Mouse (Mus musculus): Measurements from ENCODE around the gene Gm17067. TPM values are rescaled to one million over a fixed set of nuclear protein-coding genes. Genes with fewer than 3 reads are reported as not detected.
A peak's percentile ranks its signal among the peaks of the same experiment; 100 is the strongest.
"Not testable (repeated sequence)": the region's sequence is repeated elsewhere in the genome, so short reads cannot be mapped to it uniquely, and the experiment has no call there.

Gm17067 gene
- polyA plus RNA-seq (2014; fragmentation: Nextera tagmentation; extraction: Ambion mirVana), result not detected in 2 replicates

DNA sequence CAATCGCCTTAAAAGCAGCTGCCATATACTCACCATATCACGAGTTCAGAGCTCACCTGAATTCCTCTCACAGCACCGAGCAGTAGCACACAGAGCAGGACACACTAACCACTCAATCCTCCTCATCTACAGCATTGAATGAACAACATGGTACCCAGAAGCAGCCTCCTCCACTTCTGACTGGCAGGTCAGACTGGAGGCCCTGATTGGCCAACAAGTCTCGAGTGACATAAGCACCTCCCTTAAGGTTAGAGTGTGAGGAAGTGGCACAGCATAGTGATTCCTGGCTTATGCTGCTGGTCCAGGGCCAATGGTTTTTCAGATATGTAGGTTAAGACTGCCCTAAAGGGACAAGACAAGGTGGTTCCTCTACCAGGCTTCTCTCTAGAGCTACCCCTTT lies at the start of gene Gm17067:
TSS of gene Gm17067 (minus strand) at position 101 of the 400 bp plus-strand sequence.
- H3K27me3 ChIP-seq (replicated peaks; ENCODE audit: control insufficient read depth, insufficient read depth, low read length); H3K36me3 ChIP-seq (ENCODE audit: control insufficient read depth, insufficient read depth, low read length); H3K9ac ChIP-seq (ENCODE audit: low read length); DNase-seq (ENCODE audit: low spot score); H3K4me1 ChIP-seq (ENCODE audit: control insufficient read depth, insufficient read depth, low read length); H3K9me3 ChIP-seq (replicated peaks; ENCODE audit: control insufficient read depth, low read length); H3K4me3 ChIP-seq (ENCODE audit: low read depth, low read length); H3K4me2 ChIP-seq (ENCODE audit: low read length); ATAC-seq; H3K27ac ChIP-seq (ENCODE audit: low read depth, low read length): not testable (repeated sequence)
- WGBS, result 91% methylated on average over 4 of the region's 4 CpGs

DNA sequence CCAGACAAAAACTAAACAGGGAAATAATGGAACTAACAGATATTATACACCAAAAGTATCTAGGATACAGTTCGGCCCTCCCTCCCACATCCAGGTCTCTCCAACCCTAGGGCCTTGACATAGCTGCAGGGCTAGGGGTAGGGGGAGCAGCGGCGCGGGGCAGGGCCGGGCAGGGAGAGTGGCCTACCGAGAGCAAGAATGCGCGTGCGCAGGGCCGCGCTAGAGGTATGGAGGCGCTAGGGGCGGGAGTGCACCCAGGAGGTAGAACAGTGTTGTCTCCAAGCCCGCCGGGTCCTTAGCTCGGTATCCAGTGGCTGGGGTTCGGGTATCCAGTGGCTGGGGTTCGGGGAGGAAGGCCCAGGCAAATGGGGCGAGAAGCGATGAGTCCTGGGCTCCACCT lies 23.0 kb upstream of the Gm17067 start:
- WGBS, result 56% methylated on average over 20 of the region's 20 CpGs
- ATAC-seq, result no peak
- Histone ChIP-seq H3K4me1 (ENCODE audit: control insufficient read depth, insufficient read depth, low read length) (no peaks in the 10 kb centered on the region), H3K9me3 (replicated peaks; ENCODE audit: control insufficient read depth, low read length) (no peaks in the 10 kb centered on the region), H3K27me3 (replicated peaks; ENCODE audit: control insufficient read depth, insufficient read depth, low read length) (no peaks in the 10 kb centered on the region), H3K36me3 (ENCODE audit: control insufficient read depth, insufficient read depth, low read length) (no peaks in the 10 kb centered on the region), H3K4me3 (ENCODE audit: low read depth, low read length) (no peak overlapping the region), H3K4me2 (ENCODE audit: low read length) (no peak overlapping the region), H3K27ac (ENCODE audit: low read depth, low read length) (no peak overlapping the region), H3K9ac (ENCODE audit: low read length) (no peak overlapping the region)
- no peak for DNase-seq (ENCODE audit: low spot score)

DNA sequence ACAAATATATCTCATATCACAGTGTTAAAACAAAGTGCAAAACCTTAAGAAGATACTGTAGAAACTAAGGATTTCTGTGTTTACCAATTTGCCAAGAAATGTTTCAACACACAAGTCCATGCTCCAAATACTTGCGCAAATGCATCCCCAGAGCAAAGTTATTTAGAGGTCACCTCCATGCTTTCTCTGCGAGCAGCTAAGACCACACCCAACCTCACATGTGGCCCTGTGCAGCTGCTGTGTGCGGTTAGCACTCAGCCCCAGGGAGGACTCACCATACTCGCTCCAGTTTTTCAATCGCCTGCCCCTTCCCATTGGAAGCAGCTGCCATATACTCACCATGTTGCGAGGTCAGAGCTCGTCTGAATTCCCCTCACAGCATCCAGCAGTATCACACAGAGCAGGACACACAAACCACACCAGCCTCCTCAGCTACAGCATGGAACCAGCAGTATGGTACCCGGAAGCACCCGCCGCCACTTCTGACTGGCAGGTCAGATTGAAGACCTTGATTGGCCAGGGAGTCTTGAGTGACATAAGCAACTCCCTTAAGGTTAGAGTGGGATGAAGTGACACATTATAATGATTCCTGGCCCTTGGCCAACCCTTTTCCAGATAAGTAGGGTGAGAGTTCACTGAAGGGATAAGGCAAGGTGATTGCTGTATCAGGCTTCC lies 11.9 kb upstream of the Gm17067 start:
- WGBS, result 90% methylated on average over 10 of the region's 10 CpGs
- no peak for DNase-seq (ENCODE audit: low spot score)
- Histone ChIP-seq H3K9ac (ENCODE audit: low read length) (no peak overlapping the region), H3K4me1 (ENCODE audit: control insufficient read depth, insufficient read depth, low read length) (no peaks in the 10 kb centered on the region), H3K36me3 (ENCODE audit: control insufficient read depth, insufficient read depth, low read length) (no peaks in the 10 kb centered on the region), H3K27ac (ENCODE audit: low read depth, low read length) (no peak overlapping the region), H3K27me3 (replicated peaks; ENCODE audit: control insufficient read depth, insufficient read depth, low read length) (no peaks in the 10 kb centered on the region), H3K9me3 (replicated peaks; ENCODE audit: control insufficient read depth, low read length) (peaks cover 17% of the 10 kb centered on the region), H3K4me3 (ENCODE audit: low read depth, low read length) (no peak overlapping the region), H3K4me2 (ENCODE audit: low read length) (no peak overlapping the region)
- no peak for ATAC-seq

DNA sequence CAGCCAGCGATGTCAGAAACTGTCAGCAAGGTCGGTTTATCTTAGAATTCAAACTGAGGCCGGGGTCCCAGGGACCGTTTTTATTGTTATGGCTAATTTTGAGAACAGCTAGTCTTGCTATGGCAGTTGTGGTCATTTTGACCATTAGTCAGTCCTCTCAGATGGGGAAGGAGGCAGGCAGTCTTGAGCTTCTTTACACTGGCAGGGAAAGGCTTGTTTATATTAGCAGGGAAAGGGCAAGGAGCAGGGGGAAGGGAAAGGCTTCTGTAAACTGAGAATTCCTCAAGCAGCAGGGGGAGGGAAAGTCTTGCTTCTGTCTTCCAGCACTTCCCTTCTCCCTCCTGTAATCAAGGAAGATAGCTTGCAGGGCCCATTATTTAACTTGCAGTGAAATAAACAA lies 33.6 kb downstream of the Gm17067 start:
- peak overlapping the region; percentile 63; the same call in 1 of the 2 replicates for H3K9ac ChIP-seq (ENCODE audit: low read length)
- not testable (repeated sequence) for H3K4me1 ChIP-seq (ENCODE audit: control insufficient read depth, insufficient read depth, low read length); H3K36me3 ChIP-seq (ENCODE audit: control insufficient read depth, insufficient read depth, low read length); H3K27me3 ChIP-seq (replicated peaks; ENCODE audit: control insufficient read depth, insufficient read depth, low read length); ATAC-seq; H3K27ac ChIP-seq (ENCODE audit: low read depth, low read length); H3K9me3 ChIP-seq (replicated peaks; ENCODE audit: control insufficient read depth, low read length)
- peak overlapping the region; percentile 41 for H3K4me3 ChIP-seq (ENCODE audit: low read depth, low read length)
- 4% methylated on average over 4 of the region's 4 CpGs for WGBS
- DNase-seq (ENCODE audit: low spot score), result peak; percentile 3
- H3K4me2 ChIP-seq (ENCODE audit: low read length), result peak overlapping the region; percentile 51

DNA sequence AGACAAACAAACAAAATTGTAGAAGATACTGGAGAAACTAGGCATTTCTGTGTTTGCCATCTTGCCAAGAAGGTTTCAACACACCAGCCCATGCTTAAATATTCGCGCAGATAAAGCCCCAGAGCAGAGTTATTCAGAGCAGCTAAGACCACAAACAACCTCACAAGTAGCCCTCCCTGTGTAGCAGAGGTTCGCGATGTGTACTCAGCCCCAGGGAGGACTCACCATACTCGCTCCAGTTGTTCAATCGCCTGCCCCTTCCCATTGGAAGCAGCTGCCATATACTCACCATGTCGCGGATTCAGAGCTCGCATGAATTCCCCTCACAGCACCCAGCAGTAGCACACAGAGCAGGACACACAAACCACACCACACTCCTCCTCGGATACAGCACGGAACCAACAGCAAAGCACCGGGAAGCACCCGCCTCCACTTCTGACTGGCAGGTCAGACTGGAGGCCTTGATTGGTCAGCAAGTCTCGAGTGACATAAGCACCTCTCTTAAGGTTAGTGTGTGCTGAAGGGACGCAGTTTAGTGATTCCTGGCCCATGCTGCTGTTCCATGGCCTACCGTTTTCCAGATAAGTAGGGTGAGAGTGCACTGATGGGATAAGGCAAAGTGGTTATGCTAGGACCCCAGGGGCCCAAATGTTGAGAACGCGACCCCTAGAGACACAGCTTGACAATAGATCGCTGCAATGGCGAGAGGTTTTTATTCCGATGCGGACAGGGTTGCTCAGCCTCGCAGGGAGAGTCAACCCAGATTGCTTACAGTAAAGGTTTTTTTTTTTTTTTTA lies 34.3 kb downstream of the Gm17067 start, which contains the start of gene Zfp975:
TSS of gene Zfp975 (minus strand) at position 381 of the 797 bp plus-strand sequence.
- DNase-seq (ENCODE audit: low spot score), result peak; percentile 86
- not testable (repeated sequence) for H3K27me3 ChIP-seq (replicated peaks; ENCODE audit: control insufficient read depth, insufficient read depth, low read length); H3K4me1 ChIP-seq (ENCODE audit: control insufficient read depth, insufficient read depth, low read length); H3K9me3 ChIP-seq (replicated peaks; ENCODE audit: control insufficient read depth, low read length); H3K36me3 ChIP-seq (ENCODE audit: control insufficient read depth, insufficient read depth, low read length)
- Histone ChIP-seq H3K9ac (ENCODE audit: low read length) (peak within 1 kb of the TSS; percentile 63), H3K27ac (ENCODE audit: low read depth, low read length) (0 out of 2 replicates have a peak within 1 kb of the TSS, but pooled peaks have one; percentile 33), H3K4me2 (ENCODE audit: low read length) (peak within 1 kb of the TSS; percentile 51), H3K4me3 (ENCODE audit: low read depth, low read length) (peak within 1 kb of the TSS; percentile 41)
- WGBS, result under 1% methylated on average over 23 of the region's 23 CpGs
- ATAC-seq, result peak; percentile 100

DNA sequence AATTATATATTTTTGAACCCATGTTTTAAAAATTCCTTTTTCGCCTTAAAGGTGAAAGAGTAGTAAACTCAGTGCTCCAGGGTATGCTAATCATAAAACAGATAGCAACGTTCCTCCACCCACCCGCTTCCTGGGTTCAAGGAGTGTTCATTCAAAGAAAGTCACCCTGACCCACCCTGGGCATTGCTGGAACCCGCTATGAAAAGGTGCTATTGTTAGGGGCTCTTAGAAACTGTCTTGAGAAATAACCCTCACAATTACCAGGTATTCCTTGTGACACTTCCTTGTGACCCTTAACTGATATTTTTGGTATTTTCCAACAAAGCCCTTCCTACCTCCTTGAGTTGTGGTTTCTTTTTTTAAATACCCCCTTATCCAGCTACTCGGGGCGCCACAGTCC lies 46.7 kb downstream of the Gm17067 start:
- 88% methylated on average over 6 of the region's 6 CpGs for WGBS
- H3K4me2 ChIP-seq (ENCODE audit: low read length); ATAC-seq; H3K9ac ChIP-seq (ENCODE audit: low read length); H3K4me3 ChIP-seq (ENCODE audit: low read depth, low read length); H3K27me3 ChIP-seq (replicated peaks; ENCODE audit: control insufficient read depth, insufficient read depth, low read length); H3K36me3 ChIP-seq (ENCODE audit: control insufficient read depth, insufficient read depth, low read length); DNase-seq (ENCODE audit: low spot score); H3K9me3 ChIP-seq (replicated peaks; ENCODE audit: control insufficient read depth, low read length); H3K27ac ChIP-seq (ENCODE audit: low read depth, low read length); H3K4me1 ChIP-seq (ENCODE audit: control insufficient read depth, insufficient read depth, low read length): not testable (repeated sequence)

DNA sequence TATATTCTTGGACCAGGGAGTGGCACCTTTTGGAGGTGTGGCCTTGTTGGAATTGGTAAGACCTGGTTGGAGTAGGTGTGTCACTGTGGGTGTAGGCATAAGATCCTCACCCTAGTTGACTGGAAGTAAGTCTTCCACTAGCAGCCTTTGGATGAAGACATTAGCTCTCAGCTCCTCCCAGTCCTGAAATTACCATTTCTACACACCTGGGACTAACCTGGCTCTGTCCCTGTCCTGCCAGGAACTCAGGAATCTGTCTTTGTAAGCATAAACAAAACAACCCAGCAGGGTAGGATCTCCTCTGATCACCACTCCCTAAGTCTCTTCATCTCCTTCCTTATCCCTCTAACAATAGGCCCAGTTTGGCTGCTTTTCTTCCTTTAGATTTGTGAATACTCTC lies 47.2 kb downstream of the Gm17067 start:
- not testable (repeated sequence) for H3K4me1 ChIP-seq (ENCODE audit: control insufficient read depth, insufficient read depth, low read length); ATAC-seq; H3K27me3 ChIP-seq (replicated peaks; ENCODE audit: control insufficient read depth, insufficient read depth, low read length); DNase-seq (ENCODE audit: low spot score); H3K9ac ChIP-seq (ENCODE audit: low read length); H3K4me2 ChIP-seq (ENCODE audit: low read length); H3K4me3 ChIP-seq (ENCODE audit: low read depth, low read length); H3K36me3 ChIP-seq (ENCODE audit: control insufficient read depth, insufficient read depth, low read length); H3K27ac ChIP-seq (ENCODE audit: low read depth, low read length); H3K9me3 ChIP-seq (replicated peaks; ENCODE audit: control insufficient read depth, low read length)

DNA sequence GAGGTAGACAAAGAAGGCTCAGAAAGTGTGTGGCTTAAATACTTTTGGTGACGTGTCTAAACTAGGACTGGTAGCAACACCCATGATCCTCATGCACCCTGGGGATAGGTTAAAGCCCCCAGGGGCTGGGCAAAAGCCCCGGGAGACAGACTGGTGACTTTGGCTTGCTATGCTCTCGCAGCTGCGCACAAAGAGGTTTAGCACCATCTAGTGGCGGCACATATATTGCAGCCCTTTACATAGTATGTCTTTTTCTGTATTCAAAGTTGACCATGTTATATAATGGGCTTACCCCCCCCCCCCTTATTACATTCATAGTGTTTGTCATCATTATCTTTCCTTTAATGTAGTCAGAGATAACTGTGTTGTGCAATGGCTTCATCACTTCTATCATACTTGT lies 66.7 kb downstream of the Gm17067 start:
- not testable (repeated sequence) for H3K27ac ChIP-seq (ENCODE audit: low read depth, low read length); H3K4me1 ChIP-seq (ENCODE audit: control insufficient read depth, insufficient read depth, low read length); H3K4me3 ChIP-seq (ENCODE audit: low read depth, low read length); DNase-seq (ENCODE audit: low spot score); H3K9me3 ChIP-seq (replicated peaks; ENCODE audit: control insufficient read depth, low read length); ATAC-seq; H3K9ac ChIP-seq (ENCODE audit: low read length); H3K36me3 ChIP-seq (ENCODE audit: control insufficient read depth, insufficient read depth, low read length); H3K4me2 ChIP-seq (ENCODE audit: low read length); H3K27me3 ChIP-seq (replicated peaks; ENCODE audit: control insufficient read depth, insufficient read depth, low read length)
- 70% methylated on average over 5 of the region's 5 CpGs for WGBS
